ENCODE assay signal across 13 mouse cellular contexts in genomic region chr5:112663701-112664100, GRCm38 (mm10).
DNase-seq lines count a peak whose midpoint lies in the region; ATAC-seq and TF ChIP-seq lines count a peak whose summit lies in the region.
"Had no signal": no experiment of that assay in that cellular context is flagged by ENCODE, and none has a peak within 500 bp of the region (broad histone marks: within the 10 kb centered on the region; RNA-seq: fewer than 3 reads in every experiment).

No protein-coding gene starts in this region.

- no peak overlapping the region for H3K4me3 ChIP-seq in liver, postnatal 0 days (ENCODE audit: low read depth, low read length)
- no peak overlapping the region for H3K4me3 ChIP-seq in embryonic facial prominence, embryonic 15.5 days (replicated peaks)
- no peak overlapping the region for H3K4me3 ChIP-seq in limb, embryonic 13.5 days
- H3K4me3 ChIP-seq: liver, embryonic 13.5 days had no signal

- DNase-seq in liver = peak; percentile 18
- DNase-seq in liver, postnatal 0 days = no peak
- no peak for DNase-seq in urinary bladder, postnatal 14 days (ENCODE audit: low spot score)
- no peak for DNase-seq in layer of hippocampus, adult 18-20 months (ENCODE audit: low spot score in 2 of 2)
- no peak for DNase-seq in T-cell, adult 2 months (ENCODE audit: low spot score)
- DNase-seq: adrenal gland, adult 8-10 months; kidney, postnatal 14 days; liver, embryonic 13.5 days; thymus, adult 2 months had no signal

- no peaks in the 10 kb centered on the region for H3K27me3 ChIP-seq in liver, postnatal 0 days (ENCODE audit: insufficient read depth, low read length)
- no peaks in the 10 kb centered on the region for H3K27me3 ChIP-seq in embryonic facial prominence, embryonic 15.5 days
- peaks cover 6% of the 10 kb centered on the region; the same call in 1 of the 2 replicates for H3K27me3 ChIP-seq in limb, embryonic 13.5 days
- H3K27me3 ChIP-seq: liver, embryonic 13.5 days had no signal

- ATAC-seq in liver, postnatal 0 days = no peak
- ATAC-seq in embryonic facial prominence, embryonic 15.5 days (ENCODE audit: insufficient number of reproducible peaks, low FRiP score, low TSS enrichment, low read depth) = no peak
- ATAC-seq in limb, embryonic 13.5 days (ENCODE audit: low FRiP score, low read depth) = peak; percentile 40; the same call in 1 of the 2 replicates
- ATAC-seq: CD4-positive, CD25-positive, alpha-beta regulatory T cell, adult 4 months had no signal

- TF ChIP-seq CTCF in liver, postnatal 0 days (IDR thresholded peaks at IDR 0.05; ENCODE audit: low read depth) = no peak

- WGBS in liver, postnatal 0 days (ENCODE audit: insufficient replicate concordance) = 7% methylated on average over 1 of the region's 1 CpGs
- WGBS in embryonic facial prominence, embryonic 15.5 days = 4% methylated on average over 1 of the region's 1 CpGs
- 0% methylated on average over 1 of the region's 1 CpGs for WGBS in limb, embryonic 13.5 days

- H3K36me3 ChIP-seq in liver, postnatal 0 days (replicated peaks; ENCODE audit: insufficient read depth, low read length) = no peaks in the 10 kb centered on the region
- no peaks in the 10 kb centered on the region for H3K36me3 ChIP-seq in embryonic facial prominence, embryonic 15.5 days
- no peaks in the 10 kb centered on the region for H3K36me3 ChIP-seq in limb, embryonic 13.5 days
- H3K36me3 ChIP-seq: liver, embryonic 13.5 days had no signal

- no peak overlapping the region for H3K9ac ChIP-seq in liver, postnatal 0 days (replicated peaks)
- H3K9ac ChIP-seq in embryonic facial prominence, embryonic 15.5 days = no peak overlapping the region
- H3K9ac ChIP-seq in limb, embryonic 13.5 days = no peak overlapping the region
- H3K9ac ChIP-seq: liver, embryonic 13.5 days had no signal

- H3K27ac ChIP-seq in liver, postnatal 0 days (ENCODE audit: low read depth) = no peak overlapping the region
- H3K27ac ChIP-seq in embryonic facial prominence, embryonic 15.5 days (replicated peaks) = peak overlapping the region; percentile 8; the same call in 1 of the 2 replicates
- no peak overlapping the region; the same call in 1 of the 2 replicates for H3K27ac ChIP-seq in limb, embryonic 13.5 days
- H3K27ac ChIP-seq: liver, embryonic 13.5 days; macrophage had no signal

- no peak for TF ChIP-seq EP300 in liver, postnatal 0 days (IDR thresholded peaks at IDR 0.05; ENCODE audit: low read depth)

- no peak overlapping the region for H3K4me2 ChIP-seq in liver, postnatal 0 days (ENCODE audit: low read depth, low read length)
- H3K4me2 ChIP-seq in embryonic facial prominence, embryonic 15.5 days (replicated peaks) = no peak overlapping the region
- no peak overlapping the region for H3K4me2 ChIP-seq in limb, embryonic 13.5 days (replicated peaks)
- H3K4me2 ChIP-seq: liver, embryonic 13.5 days had no signal

- H3K4me1 ChIP-seq in liver, postnatal 0 days (ENCODE audit: insufficient read depth) = no peaks in the 10 kb centered on the region
- H3K4me1 ChIP-seq in embryonic facial prominence, embryonic 15.5 days = peaks cover 23% of the 10 kb centered on the region
- peaks cover 16% of the 10 kb centered on the region for H3K4me1 ChIP-seq in limb, embryonic 13.5 days
- H3K4me1 ChIP-seq: liver, embryonic 13.5 days had no signal

- H3K9me3 ChIP-seq in liver, postnatal 0 days (ENCODE audit: low read length) = no peaks in the 10 kb centered on the region
- no peaks in the 10 kb centered on the region for H3K9me3 ChIP-seq in embryonic facial prominence, embryonic 15.5 days (replicated peaks)
- H3K9me3 ChIP-seq in limb, embryonic 13.5 days = no peaks in the 10 kb centered on the region
- H3K9me3 ChIP-seq: liver, embryonic 13.5 days had no signal
